Mouse (Mus musculus) layer of hippocampus, adult 18-20 months (tissue): ENCODE measurements around the gene Hira. TPM values are rescaled to one million over a fixed set of nuclear protein-coding genes. Genes with fewer than 3 reads are reported as not detected.

Experiments
- DNase-seq, 2 experiments: peaks; one replicate each; pipeline ENCODE4 v3.0.0; 2022; ENCODE audit warnings: low spot score in 2 of 2
- total RNA-seq, 2 experiments: library from RNA; stranded (reverse); gene quantifications; 2 replicates each; pipeline ENCODE4 v1.2.3; 2021

The Hira gene
- total RNA-seq, 2 experiments from 2014 or later, result 75.6 to 88.3 TPM

GRCm38 (mm10) chr16:19013550-19013949 lies 136.7 kb downstream of the Hira start:
- DNase-seq, result no peak

- DNase-seq, result no peak
Measured at GRCm38 (mm10) chr16:19014650-19015049, 137.8 kb downstream of the Hira start.

Other genes with a start within 250 kb of the Hira start
- gene Sept5, start 247.1 kb upstream of the Hira start, total RNA-seq, result 100 to 1,000 TPM; 549 to 589 TPM
- 10 to 100 TPM; 33.2 to 44.5 TPM for gene Cldn5, start 100.2 kb upstream of the Hira start, total RNA-seq
- gene Ufd1, start 65.3 kb upstream of the Hira start, total RNA-seq, result 10 to 100 TPM; 97.5 to 98.3 TPM
- 1 to 10 TPM; 2.0 to 2.2 TPM for gene Cdc45, start 65.0 kb upstream of the Hira start, total RNA-seq
- 10 to 100 TPM; 24.7 to 27.8 TPM for gene 2510002D24Rik, start 40.5 kb upstream of the Hira start, total RNA-seq
- gene Gm28539, start 40.5 kb upstream of the Hira start, total RNA-seq, result 1 to 10 TPM; 6.6 to 7.2 TPM
- gene Mrpl40, start 175 bp upstream of the Hira start, total RNA-seq, result 10 to 100 TPM; 33.7 to 35.0 TPM